Mouse (Mus musculus) liver, embryonic 12.5 days (tissue): ENCODE data around the gene Kpna1. TPM values are rescaled to one million over a fixed set of nuclear protein-coding genes. Genes with fewer than 3 reads are reported as not detected.

Experiments
- ATAC-seq: fragments of 200-750 bp; cut with Nextera tagmentation; 2 replicates; pipeline ENCODE4 v1.8.0; 2017; ENCODE audit warnings: moderate number of reproducible peaks, mild to moderate bottlenecking, moderate library complexity
- H3K27ac ChIP-seq: fragments of 300-500 bp; sonication (generic); 2 replicates; pipeline ENCODE4 v1.5.1; 2016; ENCODE audit warnings: mild to moderate bottlenecking
- H3K27me3 ChIP-seq: fragments of 300-500 bp; sonication (generic); replicated peaks from 2 replicates; pipeline ENCODE4 v1.6.1; 2016; ENCODE audit warnings: mild to moderate bottlenecking, moderate library complexity
- H3K36me3 ChIP-seq: fragments of 300-500 bp; sonication (generic); 2 replicates; pipeline ENCODE4 v1.6.1; 2016; ENCODE audit warnings: mild to moderate bottlenecking, moderate library complexity
- H3K4me1 ChIP-seq: fragments of 300-500 bp; sonication (generic); 2 replicates; pipeline ENCODE4 v1.6.1; 2016
- H3K4me2 ChIP-seq: fragments of 300-500 bp; sonication (generic); 2 replicates; pipeline ENCODE4 v1.6.1; 2016; ENCODE audit warnings: mild to moderate bottlenecking, moderate library complexity
- H3K4me3 ChIP-seq: fragments of 300-500 bp; sonication (generic); 2 replicates; pipeline ENCODE4 v1.5.1; 2016; ENCODE audit warnings: mild to moderate bottlenecking, moderate library complexity
- H3K9ac ChIP-seq: fragments of 300-500 bp; sonication (generic); 2 replicates; pipeline ENCODE4 v1.6.1; 2016; ENCODE audit warnings: mild to moderate bottlenecking, moderate library complexity
- H3K9me3 ChIP-seq: fragments of 300-500 bp; sonication (generic); replicated peaks from 2 replicates; pipeline ENCODE4 v1.6.1; 2016; ENCODE audit warnings: mild to moderate bottlenecking, moderate library complexity
- WGBS: fragments of 180-500 bp; shearing (Covaris S2); methylation state at CpG from one replicate; pipeline ENCODE4 v1.1.7; 2016; ENCODE audit not compliant: insufficient replicate concordance; 5-methylcytosine and 5-hydroxymethylcytosine counted together
- polyA plus RNA-seq: library from polyadenylated mRNA; unstranded; fragments of >200 nt; fragmentation: Nextera tagmentation; extraction: Ambion mirVana; gene quantifications from 2 replicates; pipeline ENCODE4 v1.2.1, GENCODE M21; 2016

Gene Kpna1
- polyA plus RNA-seq, 1 experiment from 2014 or later, result 52.6 TPM

DNA sequence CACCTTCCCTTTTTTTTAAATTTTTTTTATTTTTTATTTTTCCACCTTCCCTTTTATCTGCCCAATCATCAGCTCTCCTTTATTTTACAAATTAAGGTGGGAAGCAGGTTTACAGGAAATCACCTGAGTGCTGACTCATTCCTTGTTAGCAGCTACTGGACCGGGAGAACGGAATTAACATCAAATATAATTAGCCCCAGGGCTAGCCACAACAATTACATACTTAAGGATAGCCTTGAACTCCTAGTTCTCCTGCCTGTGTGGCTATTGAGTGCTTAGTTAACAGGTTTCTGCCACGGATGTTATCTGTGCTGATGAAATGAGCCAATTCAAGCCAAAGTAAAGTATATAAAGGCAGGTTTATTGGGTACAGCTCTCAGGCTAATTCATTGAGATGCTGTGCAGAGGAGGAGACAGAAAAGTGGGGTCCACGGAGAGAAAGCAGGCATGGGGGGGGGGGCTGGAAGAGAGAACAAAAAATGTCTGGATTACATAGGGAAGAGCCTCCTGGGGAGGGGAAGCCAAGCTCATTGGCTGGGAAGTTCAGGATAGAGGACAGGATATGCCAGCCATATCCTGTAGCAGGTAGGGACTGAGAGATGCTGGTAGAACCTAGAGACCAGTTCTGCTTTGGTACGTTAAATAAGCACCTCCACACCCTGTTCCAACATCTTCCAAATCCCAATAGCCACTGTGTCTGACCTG, 12.0 kb upstream of the Kpna1 start:
- ATAC-seq, result no peak
- Histone ChIP-seq H3K27me3 (no peaks in the 10 kb centered on the region), H3K4me1 (no peaks in the 10 kb centered on the region), H3K9ac (no peak overlapping the region), H3K4me3 (no peak overlapping the region), H3K27ac (no peak overlapping the region), H3K9me3 (no peaks in the 10 kb centered on the region), H3K4me2 (no peak overlapping the region), H3K36me3 (0 out of 2 replicates have a peak, but pooled peaks cover 3% of the 10 kb centered on the region)
- WGBS, result 52% methylated on average over 5 of the region's 5 CpGs

DNA sequence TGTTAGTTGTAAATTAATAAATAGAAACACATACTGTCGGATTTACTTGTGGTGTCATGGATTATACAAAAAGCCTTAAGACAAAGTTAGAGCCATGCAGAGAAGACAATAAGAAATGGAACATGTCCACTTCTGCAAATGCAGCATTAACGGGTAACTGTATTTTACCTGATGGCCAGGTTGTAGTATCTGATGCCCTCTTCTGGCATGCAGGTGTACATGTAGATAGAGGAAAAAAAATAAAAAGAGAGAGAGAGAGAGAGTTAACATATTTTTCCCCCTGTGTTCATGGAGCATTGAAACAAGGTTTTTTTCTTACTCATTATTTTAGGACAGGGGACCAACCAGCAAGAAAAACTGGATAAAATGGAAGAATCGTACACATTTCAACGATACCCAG, 11.2 kb upstream of the Kpna1 start:
- no peak overlapping the region for H3K27ac ChIP-seq
- no peaks in the 10 kb centered on the region for H3K9me3 ChIP-seq
- H3K4me1 ChIP-seq, result no peaks in the 10 kb centered on the region
- H3K4me2 ChIP-seq, result no peak overlapping the region
- 0 out of 2 replicates have a peak, but pooled peaks cover 3% of the 10 kb centered on the region for H3K36me3 ChIP-seq
- ATAC-seq, result no peak
- 79% methylated on average over 4 of the region's 4 CpGs for WGBS
- H3K4me3 ChIP-seq, result no peak overlapping the region
- H3K27me3 ChIP-seq, result no peaks in the 10 kb centered on the region
- no peak overlapping the region for H3K9ac ChIP-seq

DNA sequence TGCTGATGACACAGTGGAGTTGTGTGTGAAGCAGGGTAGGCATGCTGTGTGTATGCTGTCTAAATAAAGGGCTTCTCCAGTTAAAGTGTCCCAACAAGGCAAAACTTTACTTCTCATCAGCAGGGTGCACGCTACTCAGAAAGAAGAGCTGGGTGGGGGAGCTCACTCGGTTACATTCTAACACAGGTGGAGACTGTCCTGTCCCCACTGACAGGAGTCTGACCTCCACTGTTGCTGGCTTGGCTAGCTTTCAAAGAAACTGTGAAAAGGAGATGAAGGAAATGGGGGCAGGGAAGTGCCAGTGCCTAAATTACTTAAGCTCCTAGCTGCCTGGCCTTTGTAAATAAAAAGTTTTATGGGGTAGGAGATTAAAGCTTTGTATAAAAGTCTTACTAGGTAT, 10.4 kb upstream of the Kpna1 start:
- Histone ChIP-seq H3K4me1 (no peaks in the 10 kb centered on the region), H3K27ac (no peak overlapping the region), H3K4me2 (no peak overlapping the region), H3K9me3 (no peaks in the 10 kb centered on the region), H3K9ac (no peak overlapping the region), H3K36me3 (0 out of 2 replicates have a peak, but pooled peaks cover 3% of the 10 kb centered on the region), H3K27me3 (no peaks in the 10 kb centered on the region), H3K4me3 (no peak overlapping the region)
- no peak for ATAC-seq
- 55% methylated on average over 2 of the region's 2 CpGs for WGBS

DNA sequence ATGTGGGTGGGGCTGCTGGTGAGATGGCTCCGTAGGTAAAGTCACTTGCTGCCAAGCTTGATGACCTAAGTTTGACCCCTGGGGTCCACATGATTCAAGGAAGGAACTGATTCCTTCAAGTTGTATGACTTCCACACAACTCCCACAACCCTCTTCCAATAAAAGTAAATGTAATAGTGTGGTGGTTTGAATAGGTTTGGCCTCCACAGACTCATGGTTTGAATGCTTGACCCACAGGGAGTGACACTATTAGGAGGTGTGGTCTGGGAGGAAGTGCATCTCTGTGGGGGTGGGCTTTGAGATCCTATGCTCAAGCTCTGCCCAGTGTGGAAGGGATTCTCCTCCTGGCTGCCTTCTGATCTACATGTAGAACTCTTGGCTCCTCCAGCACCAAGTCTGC, 4.5 kb upstream of the Kpna1 start:
- WGBS, result 39% methylated on average over 1 of the region's 1 CpGs
- Histone ChIP-seq H3K27me3 (no peaks in the 10 kb centered on the region), H3K9ac (no peak overlapping the region), H3K4me2 (no peak overlapping the region), H3K4me3 (no peak overlapping the region), H3K36me3 (no peaks in the 10 kb centered on the region), H3K27ac (no peak overlapping the region), H3K9me3 (no peaks in the 10 kb centered on the region), H3K4me1 (no peaks in the 10 kb centered on the region)
- ATAC-seq, result no peak

DNA sequence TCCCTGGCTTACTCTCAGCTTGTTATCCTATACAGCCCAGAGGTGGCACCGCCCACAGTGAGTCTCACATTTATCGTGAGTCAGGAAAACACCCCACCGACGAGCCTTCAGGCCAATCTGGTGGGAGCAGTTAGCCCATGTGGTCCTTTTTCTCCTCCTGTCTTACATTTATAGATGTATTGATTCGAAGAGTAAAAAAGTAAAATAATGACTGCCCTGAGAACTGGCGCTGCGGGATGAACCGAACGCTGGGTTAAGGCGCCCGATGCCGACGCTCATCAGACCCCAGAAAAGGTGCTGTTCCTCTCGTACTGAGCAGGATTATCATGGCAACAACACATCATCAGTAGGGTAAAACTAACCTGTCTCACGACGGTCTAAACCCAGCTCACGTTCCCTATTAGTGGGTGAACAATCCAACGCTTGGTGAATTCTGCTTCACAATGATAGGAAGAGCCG, 2.8 kb downstream of the Kpna1 start:
- H3K4me3 ChIP-seq, result peak overlapping the region; percentile 0; the same call in 1 of the 2 replicates
- no peaks in the 10 kb centered on the region for H3K9me3 ChIP-seq
- peak overlapping the region; percentile 82 for H3K4me2 ChIP-seq
- H3K36me3 ChIP-seq, result no peaks in the 10 kb centered on the region
- ATAC-seq, result peak; percentile 87
- H3K27me3 ChIP-seq, result no peaks in the 10 kb centered on the region
- WGBS, result 36% methylated on average over 19 of the region's 19 CpGs
- H3K4me1 ChIP-seq, result peaks cover 36% of the 10 kb centered on the region
- H3K27ac ChIP-seq, result peak overlapping the region; percentile 100
- peak overlapping the region; percentile 1; the same call in 1 of the 2 replicates for H3K9ac ChIP-seq

DNA sequence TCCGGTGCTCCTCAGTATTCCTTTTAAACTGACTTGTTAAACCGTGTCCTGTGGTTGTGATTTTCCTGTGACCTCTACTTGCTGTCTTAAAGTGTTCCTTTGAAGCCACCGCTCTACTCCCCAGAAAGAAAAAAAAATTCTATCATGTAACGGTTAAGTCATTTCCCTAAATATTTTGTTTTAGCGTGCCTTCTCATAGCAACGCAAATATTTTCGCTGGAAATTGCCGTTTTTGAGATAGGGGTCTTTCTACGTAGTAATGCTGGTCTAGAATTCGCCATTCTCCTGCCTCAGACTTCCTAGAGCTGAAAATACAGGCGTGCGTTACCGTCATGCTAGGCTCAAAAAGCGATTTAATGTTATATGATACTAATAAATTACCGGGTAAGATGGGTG, 4.0 kb downstream of the Kpna1 start:
- Histone ChIP-seq H3K4me2 (peak overlapping the region; percentile 82), H3K36me3 (no peaks in the 10 kb centered on the region), H3K27me3 (no peaks in the 10 kb centered on the region), H3K4me1 (peaks cover 47% of the 10 kb centered on the region), H3K9me3 (no peaks in the 10 kb centered on the region), H3K4me3 (peak overlapping the region; percentile 89), H3K27ac (peak overlapping the region; percentile 100), H3K9ac (peak overlapping the region; percentile 98)
- no peak for ATAC-seq
- 4% methylated on average over 15 of the region's 15 CpGs for WGBS

DNA sequence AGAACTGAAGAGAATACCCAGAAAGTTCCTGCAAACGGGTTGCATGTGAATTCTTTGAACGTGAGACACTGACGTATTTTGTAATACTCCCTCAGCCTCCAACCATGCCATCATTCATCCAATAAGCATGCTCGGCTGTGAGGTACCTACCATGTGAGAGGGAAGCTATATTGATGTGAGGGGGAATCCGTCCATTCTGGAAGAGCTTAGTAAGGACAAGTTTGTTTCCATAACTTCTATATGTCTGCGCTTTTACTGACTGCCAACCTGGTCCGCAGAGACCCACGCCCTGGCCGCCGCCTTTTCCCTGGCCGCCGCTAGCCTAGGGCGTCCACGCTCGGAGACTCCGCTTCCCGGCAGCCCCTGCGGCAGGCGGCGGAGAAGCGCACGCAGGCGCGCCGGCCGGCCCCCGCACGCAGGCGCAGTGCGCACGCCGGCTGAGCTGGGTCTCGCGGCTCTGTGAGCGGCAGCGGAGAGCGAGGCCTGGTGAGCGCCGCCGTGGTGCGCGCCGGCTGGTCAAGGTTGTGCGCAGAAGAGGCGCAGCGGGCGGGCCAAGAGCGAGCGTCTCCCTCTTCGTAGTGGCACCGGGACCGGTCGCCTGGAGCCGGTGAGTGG, 4.5 kb downstream of the Kpna1 start:
- peak; percentile 85 for ATAC-seq
- Histone ChIP-seq H3K4me3 (peak overlapping the region; percentile 89), H3K9me3 (no peaks in the 10 kb centered on the region), H3K36me3 (no peaks in the 10 kb centered on the region), H3K27ac (peak overlapping the region; percentile 100), H3K27me3 (no peaks in the 10 kb centered on the region), H3K4me1 (peaks cover 52% of the 10 kb centered on the region), H3K9ac (peak overlapping the region; percentile 98), H3K4me2 (peak overlapping the region; percentile 82)
- under 1% methylated on average over 54 of the region's 54 CpGs for WGBS

DNA sequence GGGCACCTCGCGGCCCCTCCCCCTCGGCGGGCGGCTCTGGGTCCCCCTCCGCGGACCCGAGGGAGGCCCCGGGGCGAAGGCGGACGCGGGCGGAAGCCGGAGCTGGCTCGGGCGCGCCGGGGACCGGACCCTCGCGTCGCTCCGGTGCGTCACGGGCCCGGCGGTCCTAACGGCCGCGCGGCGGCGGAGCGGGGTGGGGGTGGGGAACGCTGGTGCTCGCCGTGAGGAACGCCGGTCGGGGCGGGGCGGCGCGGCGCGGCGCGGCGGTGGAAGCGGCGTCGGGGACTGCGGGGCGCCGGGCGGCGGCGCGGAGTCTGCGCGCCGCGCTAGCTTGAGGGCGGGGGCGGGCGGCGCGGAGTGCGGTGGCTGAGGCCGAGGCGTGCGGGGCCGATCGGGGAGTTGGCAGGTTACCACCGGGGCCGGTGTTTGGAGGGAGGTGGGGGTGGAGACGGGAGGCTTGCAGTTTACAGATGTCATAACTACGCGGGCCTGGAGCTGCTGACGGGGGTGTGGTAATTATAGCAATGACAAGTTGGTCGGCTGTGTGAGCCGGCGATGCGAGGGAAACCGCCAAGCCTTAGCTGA, 5.1 kb downstream of the Kpna1 start:
- ATAC-seq, result peak; percentile 70
- WGBS, result under 1% methylated on average over 51 of the region's 86 CpGs

DNA sequence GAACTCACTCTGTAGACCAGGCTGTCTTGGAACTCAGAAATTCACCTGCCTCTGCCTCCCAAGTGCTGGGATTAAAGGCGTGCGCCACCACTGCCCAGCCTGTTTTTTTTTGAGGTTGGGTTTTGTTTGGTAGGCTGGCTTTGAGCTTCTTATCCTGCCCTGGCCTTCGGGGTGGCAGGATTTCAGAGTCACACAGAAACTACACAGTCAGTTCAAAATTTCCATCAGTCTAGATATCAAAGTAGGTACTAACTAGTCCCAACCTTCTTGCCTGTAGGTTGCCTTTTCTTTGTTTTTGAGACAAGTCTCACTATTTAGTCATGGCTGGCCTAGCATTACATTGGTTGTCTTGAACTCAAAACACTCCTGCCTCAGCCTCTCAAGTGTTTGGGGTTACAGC, 5.9 kb downstream of the Kpna1 start:
- H3K9ac ChIP-seq, result peak overlapping the region; percentile 98
- H3K27me3 ChIP-seq, result no peaks in the 10 kb centered on the region
- ATAC-seq, result no peak
- peak overlapping the region; percentile 100 for H3K27ac ChIP-seq
- H3K36me3 ChIP-seq, result peaks cover 3% of the 10 kb centered on the region; the same call in 1 of the 2 replicates
- H3K4me1 ChIP-seq, result peaks cover 52% of the 10 kb centered on the region
- WGBS, result 25% methylated on average over 3 of the region's 3 CpGs
- H3K4me2 ChIP-seq, result peak overlapping the region; percentile 82
- H3K9me3 ChIP-seq, result no peaks in the 10 kb centered on the region
- peak overlapping the region; percentile 89 for H3K4me3 ChIP-seq

More for the DNA sequence above, 5.1 kb downstream of the Kpna1 start:
- Histone ChIP-seq H3K4me1 (peaks cover 52% of the 10 kb centered on the region), H3K9me3 (no peaks in the 10 kb centered on the region), H3K4me3 (peak overlapping the region; percentile 89), H3K9ac (peak overlapping the region; percentile 98), H3K4me2 (peak overlapping the region; percentile 82), H3K27ac (peak overlapping the region; percentile 100), H3K36me3 (no peaks in the 10 kb centered on the region), H3K27me3 (no peaks in the 10 kb centered on the region)

DNA sequence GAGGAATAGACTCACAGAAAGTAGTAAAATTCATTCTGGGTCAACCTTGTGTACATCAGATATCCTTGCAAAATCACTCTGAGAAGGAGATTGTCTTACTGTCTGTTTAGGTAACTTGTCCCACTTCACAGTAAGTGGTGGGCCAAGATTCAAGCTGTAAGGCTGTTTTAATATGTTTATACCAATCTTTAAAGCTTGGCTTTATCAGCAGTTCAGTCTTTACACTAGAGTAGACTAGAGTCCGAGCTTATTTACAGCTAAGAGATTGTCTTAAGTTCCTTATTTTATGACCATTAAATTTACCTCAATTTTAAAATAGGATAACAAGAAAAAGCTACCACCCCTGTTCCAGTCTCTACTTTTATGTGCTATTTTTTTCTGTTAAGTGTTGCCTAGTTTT, 9.4 kb downstream of the Kpna1 start:
- Histone ChIP-seq H3K27me3 (no peaks in the 10 kb centered on the region), H3K4me2 (no peak overlapping the region), H3K36me3 (peaks cover 5% of the 10 kb centered on the region; the same call in 1 of the 2 replicates), H3K4me3 (no peak overlapping the region), H3K9me3 (no peaks in the 10 kb centered on the region), H3K4me1 (peaks cover 41% of the 10 kb centered on the region), H3K27ac (no peak overlapping the region), H3K9ac (no peak overlapping the region)
- ATAC-seq, result no peak
- 68% methylated on average over 1 of the region's 1 CpGs for WGBS

DNA sequence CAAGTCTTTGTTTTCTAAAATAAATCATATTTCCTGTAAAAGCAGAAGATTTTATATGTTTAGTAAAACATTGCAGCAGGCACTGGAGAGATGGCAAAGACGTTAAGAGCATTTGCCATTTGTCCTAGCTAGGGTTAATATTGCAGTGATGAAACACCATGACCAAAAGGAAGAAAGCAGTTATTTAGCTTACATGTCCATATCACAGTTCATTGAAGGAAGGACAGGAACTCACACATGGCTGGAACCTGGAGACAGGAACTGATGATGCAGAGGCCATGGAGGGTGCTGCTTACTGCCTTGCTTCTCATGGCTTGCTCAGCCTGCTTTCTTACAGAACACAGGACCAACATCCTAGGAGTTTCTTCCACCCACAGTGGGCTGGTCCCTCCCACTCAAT, 13.8 kb downstream of the Kpna1 start:
- no peak for ATAC-seq
- Histone ChIP-seq H3K27me3 (no peaks in the 10 kb centered on the region), H3K4me2 (no peak overlapping the region), H3K27ac (no peak overlapping the region), H3K9ac (no peak overlapping the region), H3K4me3 (no peak overlapping the region), H3K36me3 (peaks cover 5% of the 10 kb centered on the region; the same call in 1 of the 2 replicates), H3K9me3 (no peaks in the 10 kb centered on the region), H3K4me1 (peaks cover 9% of the 10 kb centered on the region)
- WGBS, result 77% methylated on average over 1 of the region's 1 CpGs

DNA sequence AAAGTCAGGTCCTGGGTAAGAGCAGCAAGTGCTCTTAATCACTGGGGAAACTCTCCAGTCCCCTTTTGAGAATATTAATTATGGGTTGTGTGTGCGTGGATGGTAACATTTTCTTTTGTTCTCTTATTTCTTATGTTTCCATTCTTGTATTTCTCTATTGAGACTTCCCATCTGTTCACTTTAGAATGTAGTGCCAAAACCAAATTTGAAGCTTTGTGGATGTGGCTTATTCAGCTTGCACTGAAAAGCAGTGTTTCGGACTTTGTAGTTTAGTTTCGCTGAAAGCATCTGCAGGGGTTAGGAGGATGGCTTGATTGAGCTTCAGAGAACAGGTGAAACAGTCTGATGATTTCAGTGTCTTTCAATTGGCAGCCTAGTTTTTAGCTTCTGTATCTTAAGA, 14.8 kb downstream of the Kpna1 start:
- H3K4me2 ChIP-seq, result no peak overlapping the region
- no peak for ATAC-seq
- H3K4me1 ChIP-seq, result peaks cover 3% of the 10 kb centered on the region; the same call in 1 of the 2 replicates
- peaks cover 5% of the 10 kb centered on the region; the same call in 1 of the 2 replicates for H3K36me3 ChIP-seq
- H3K4me3 ChIP-seq, result no peak overlapping the region
- H3K27ac ChIP-seq, result no peak overlapping the region
- 90% methylated on average over 3 of the region's 3 CpGs for WGBS
- no peaks in the 10 kb centered on the region for H3K27me3 ChIP-seq
- no peaks in the 10 kb centered on the region for H3K9me3 ChIP-seq
- H3K9ac ChIP-seq, result no peak overlapping the region
